Mouse (Mus musculus) midbrain, embryonic 10.5 days (tissue): ENCODE results near the gene Adgrf3. TPM values are rescaled to one million over a fixed set of nuclear protein-coding genes. Genes with fewer than 3 reads are reported as not detected.

Experiments
- DNase-seq: peaks from one replicate; pipeline ENCODE4 v3.0.0-alpha.2; 2017; ENCODE audit warnings: low spot score
- H3K27ac ChIP-seq: fragments of 300-500 bp; sonication (generic); replicated peaks from 2 replicates; pipeline ENCODE4 v1.5.1; 2016; ENCODE audit warnings: mild to moderate bottlenecking
- H3K27me3 ChIP-seq: fragments of 300-500 bp; sonication (generic); 2 replicates; pipeline ENCODE4 v1.6.1; 2016; ENCODE audit warnings: low read depth, mild to moderate bottlenecking; ENCODE audit not compliant: poor library complexity, severe bottlenecking
- H3K36me3 ChIP-seq: fragments of 300-500 bp; sonication (generic); 2 replicates; pipeline ENCODE4 v1.6.1; 2016; ENCODE audit warnings: mild to moderate bottlenecking, moderate library complexity
- H3K4me1 ChIP-seq: fragments of 300-500 bp; sonication (generic); 2 replicates; pipeline ENCODE4 v1.6.1; 2016
- H3K4me3 ChIP-seq: fragments of 300-500 bp; sonication (generic); 2 replicates; pipeline ENCODE4 v1.5.1; 2016; ENCODE audit warnings: mild to moderate bottlenecking, moderate library complexity
- H3K9me3 ChIP-seq: fragments of 300-500 bp; sonication (generic); replicated peaks from 2 replicates; pipeline ENCODE4 v1.6.1; 2016; ENCODE audit warnings: mild to moderate bottlenecking
- WGBS: fragments of 180-500 bp; shearing (Covaris S2); methylation state at CpG from one replicate; pipeline ENCODE4 v1.1.7; 2016; 5-methylcytosine and 5-hydroxymethylcytosine counted together
- polyA plus RNA-seq: library from polyadenylated mRNA; unstranded; fragments of >200 nt; fragmentation: Nextera tagmentation; extraction: Ambion mirVana; gene quantifications from 2 replicates; pipeline ENCODE4 v1.2.1, GENCODE M21; 2016

The Adgrf3 gene
- polyA plus RNA-seq, 1 experiment from 2014 or later, result 0.05 TPM

- Histone ChIP-seq H3K4me1 (no peaks in the 10 kb centered on the region), H3K36me3 (no peaks in the 10 kb centered on the region), H3K9me3 (no peaks in the 10 kb centered on the region), H3K27ac (no peak overlapping the region), H3K27me3 (no peaks in the 10 kb centered on the region), H3K4me3 (no peak overlapping the region)
- no peak for DNase-seq
- WGBS, result 89% methylated on average over 5 of the region's 5 CpGs
These were observed 10.2 kb downstream of the Adgrf3 start for GRCm38 (mm10) chr5:30195340-30195739.

GRCm38 (mm10) chr5:30192452-30192851, 13.1 kb downstream of the Adgrf3 start:
- no peak for DNase-seq
- no peak overlapping the region for H3K27ac ChIP-seq
- H3K36me3 ChIP-seq, result peaks cover 16% of the 10 kb centered on the region
- no peak overlapping the region for H3K4me3 ChIP-seq
- no peaks in the 10 kb centered on the region for H3K4me1 ChIP-seq
- 85% methylated on average over 1 of the region's 1 CpGs for WGBS
- no peaks in the 10 kb centered on the region for H3K9me3 ChIP-seq
- H3K27me3 ChIP-seq, result no peaks in the 10 kb centered on the region

- 94% methylated on average over 12 of the region's 12 CpGs for WGBS
- no peak overlapping the region for H3K4me3 ChIP-seq
- DNase-seq, result no peak
- H3K27me3 ChIP-seq, result no peaks in the 10 kb centered on the region
- H3K27ac ChIP-seq, result no peak overlapping the region
- H3K36me3 ChIP-seq, result peaks cover 44% of the 10 kb centered on the region
- no peaks in the 10 kb centered on the region for H3K4me1 ChIP-seq
- no peaks in the 10 kb centered on the region for H3K9me3 ChIP-seq
These were observed 17.6 kb downstream of the Adgrf3 start for GRCm38 (mm10) chr5:30187687-30188485.

- 74% methylated on average over 4 of the region's 4 CpGs for WGBS
- H3K36me3 ChIP-seq, result peaks cover 87% of the 10 kb centered on the region
- no peak for DNase-seq
- no peak overlapping the region for H3K4me3 ChIP-seq
- peaks cover 14% of the 10 kb centered on the region for H3K4me1 ChIP-seq
- H3K9me3 ChIP-seq, result no peaks in the 10 kb centered on the region
- no peak overlapping the region for H3K27ac ChIP-seq
- no peaks in the 10 kb centered on the region for H3K27me3 ChIP-seq
These were observed 29.7 kb downstream of the Adgrf3 start for GRCm38 (mm10) chr5:30175811-30176210.

GRCm38 (mm10) chr5:30172931-30173692, 32.4 kb downstream of the Adgrf3 start:
- no peak overlapping the region for H3K27ac ChIP-seq
- H3K9me3 ChIP-seq, result no peaks in the 10 kb centered on the region
- peaks cover 86% of the 10 kb centered on the region for H3K36me3 ChIP-seq
- WGBS, result 47% methylated on average over 20 of the region's 20 CpGs
- peaks cover 14% of the 10 kb centered on the region for H3K4me1 ChIP-seq
- H3K27me3 ChIP-seq, result no peaks in the 10 kb centered on the region
- DNase-seq, result no peak
- H3K4me3 ChIP-seq, result no peak overlapping the region

GRCm38 (mm10) chr5:30172115-30172514, 33.4 kb downstream of the Adgrf3 start:
- peaks cover 81% of the 10 kb centered on the region for H3K36me3 ChIP-seq
- DNase-seq, result peak; percentile 23
- peaks cover 14% of the 10 kb centered on the region for H3K4me1 ChIP-seq
- no peak overlapping the region for H3K4me3 ChIP-seq
- H3K27ac ChIP-seq, result no peak overlapping the region
- no peaks in the 10 kb centered on the region for H3K9me3 ChIP-seq
- no peaks in the 10 kb centered on the region for H3K27me3 ChIP-seq

- WGBS, result 90% methylated on average over 5 of the region's 5 CpGs
- H3K36me3 ChIP-seq, result peaks cover 71% of the 10 kb centered on the region
- H3K27me3 ChIP-seq, result no peaks in the 10 kb centered on the region
- no peak for DNase-seq
- H3K27ac ChIP-seq, result no peak overlapping the region
- no peaks in the 10 kb centered on the region for H3K9me3 ChIP-seq
- H3K4me1 ChIP-seq, result peaks cover 14% of the 10 kb centered on the region
- H3K4me3 ChIP-seq, result no peak overlapping the region
These were observed 35.1 kb downstream of the Adgrf3 start for GRCm38 (mm10) chr5:30170303-30170940.

GRCm38 (mm10) chr5:30165234-30165946, 40.1 kb downstream of the Adgrf3 start:
- no peak overlapping the region for H3K4me3 ChIP-seq
- H3K27ac ChIP-seq, result no peak overlapping the region
- peaks cover 36% of the 10 kb centered on the region for H3K36me3 ChIP-seq
- no peak for DNase-seq
- H3K9me3 ChIP-seq, result no peaks in the 10 kb centered on the region
- no peaks in the 10 kb centered on the region for H3K4me1 ChIP-seq
- no peaks in the 10 kb centered on the region for H3K27me3 ChIP-seq
- 93% methylated on average over 5 of the region's 5 CpGs for WGBS

GRCm38 (mm10) chr5:30162339-30162738, 43.2 kb downstream of the Adgrf3 start:
- Histone ChIP-seq H3K27me3 (no peaks in the 10 kb centered on the region), H3K9me3 (no peaks in the 10 kb centered on the region), H3K27ac (no peak overlapping the region), H3K4me1 (no peaks in the 10 kb centered on the region), H3K4me3 (no peak overlapping the region), H3K36me3 (peaks cover 13% of the 10 kb centered on the region; the same call in 1 of the 2 replicates)
- WGBS, result 91% methylated on average over 6 of the region's 6 CpGs
- DNase-seq, result no peak

GRCm38 (mm10) chr5:30161836-30162235, 43.7 kb downstream of the Adgrf3 start:
- Histone ChIP-seq H3K9me3 (no peaks in the 10 kb centered on the region), H3K27me3 (no peaks in the 10 kb centered on the region), H3K4me1 (0 out of 2 replicates have a peak, but pooled peaks cover 3% of the 10 kb centered on the region), H3K4me3 (no peak overlapping the region), H3K27ac (no peak overlapping the region), H3K36me3 (peaks cover 11% of the 10 kb centered on the region; the same call in 1 of the 2 replicates)
- WGBS, result 94% methylated on average over 1 of the region's 1 CpGs
- DNase-seq, result no peak

- no peak for DNase-seq
- H3K27me3 ChIP-seq, result no peaks in the 10 kb centered on the region
- 0 out of 2 replicates have a peak, but pooled peaks cover 4% of the 10 kb centered on the region for H3K36me3 ChIP-seq
- no peak overlapping the region for H3K27ac ChIP-seq
- WGBS, result 89% methylated on average over 6 of the region's 6 CpGs
- no peak overlapping the region for H3K4me3 ChIP-seq
- no peaks in the 10 kb centered on the region for H3K9me3 ChIP-seq
- H3K4me1 ChIP-seq, result peaks cover 15% of the 10 kb centered on the region
These were observed 45.9 kb downstream of the Adgrf3 start for GRCm38 (mm10) chr5:30159601-30160000.
